Mouse (Mus musculus): Measurements from ENCODE around the gene Lhx6.

GRCm38 (mm10) chr2:36061409-36061808 is 43.8 kb downstream of the Lhx6 start:
- TF ChIP-seq CTCF (IDR thresholded peaks at IDR 0.05; ENCODE audit: borderline replicate concordance, control insufficient read depth, extremely low read depth, insufficient read depth, low read length, poor library complexity) = no peak
- TF ChIP-seq POLR2A (IDR thresholded peaks at IDR 0.05; ENCODE audit: control insufficient read depth, extremely low read depth, insufficient read depth, low read length, poor library complexity) = no peak
